Mouse (Mus musculus): ENCODE data around the gene Mrgprh.
"Not testable (repeated sequence)": the region's sequence is repeated elsewhere in the genome, so short reads cannot be mapped to it uniquely, and the experiment has no call there.

Gene Mrgprh

DNA sequence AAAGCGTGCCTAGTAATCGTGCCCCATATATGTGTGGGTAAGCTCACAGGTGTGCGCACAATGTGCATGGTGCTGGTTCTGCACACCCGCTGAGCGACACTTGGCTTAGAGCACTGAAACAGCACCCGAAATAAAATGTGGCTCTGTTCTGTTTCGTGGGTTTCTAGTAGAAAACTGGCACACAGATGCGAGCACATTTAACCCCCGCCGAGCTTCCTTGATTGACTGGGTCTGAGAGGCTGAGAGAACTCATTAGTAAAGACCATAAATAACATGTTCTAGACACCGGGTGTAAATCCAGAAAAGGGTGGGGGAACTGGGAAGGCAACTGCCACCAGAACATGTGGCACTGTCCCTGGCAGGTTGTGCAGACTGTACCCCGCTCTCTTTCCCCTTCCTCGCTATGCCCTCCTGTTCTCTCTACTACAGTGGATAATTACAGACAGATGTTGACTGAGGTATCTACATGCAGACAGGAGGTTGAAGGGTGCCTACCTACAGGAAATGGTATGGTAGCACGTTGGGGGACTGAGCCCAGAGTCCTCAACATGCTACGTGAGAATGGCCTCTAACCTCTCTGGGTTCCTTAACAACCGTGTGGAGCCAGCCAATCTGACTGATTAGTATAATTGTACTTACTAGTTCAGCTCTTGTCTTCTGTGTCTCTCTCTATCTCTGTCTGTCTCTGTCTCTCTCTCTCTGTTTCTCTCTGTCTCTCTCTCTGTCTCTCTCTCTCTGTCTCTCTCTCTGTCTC, 3.4 kb upstream of the Mrgprh start:
- peak; percentile 29 for DNase-seq

DNA sequence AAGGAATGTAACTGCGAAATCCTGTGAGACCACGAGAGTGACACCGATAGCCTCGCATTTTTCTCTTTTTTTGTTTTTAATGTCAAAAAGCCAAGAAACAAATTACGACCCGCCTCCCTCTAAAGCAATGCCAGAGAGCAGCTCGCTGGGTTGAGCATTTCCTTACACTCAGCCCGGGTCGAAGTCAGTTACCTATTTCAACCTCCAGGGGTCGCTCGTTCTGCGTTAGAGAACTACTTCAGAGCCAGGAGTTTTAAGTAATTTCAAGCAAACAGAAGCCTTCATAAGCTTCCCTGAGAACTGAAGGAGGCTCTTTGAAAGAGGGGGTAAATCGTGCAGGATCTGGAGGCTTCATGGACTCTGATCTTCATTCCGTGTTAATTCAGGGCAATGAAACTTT, 4.3 kb downstream of the Mrgprh start:
- peak; percentile 75 for DNase-seq

- DNase-seq, result no peak
These were observed 5.4 kb downstream of the Mrgprh start for GRCm38 (mm10) chr17:12881216-12881615.

DNA sequence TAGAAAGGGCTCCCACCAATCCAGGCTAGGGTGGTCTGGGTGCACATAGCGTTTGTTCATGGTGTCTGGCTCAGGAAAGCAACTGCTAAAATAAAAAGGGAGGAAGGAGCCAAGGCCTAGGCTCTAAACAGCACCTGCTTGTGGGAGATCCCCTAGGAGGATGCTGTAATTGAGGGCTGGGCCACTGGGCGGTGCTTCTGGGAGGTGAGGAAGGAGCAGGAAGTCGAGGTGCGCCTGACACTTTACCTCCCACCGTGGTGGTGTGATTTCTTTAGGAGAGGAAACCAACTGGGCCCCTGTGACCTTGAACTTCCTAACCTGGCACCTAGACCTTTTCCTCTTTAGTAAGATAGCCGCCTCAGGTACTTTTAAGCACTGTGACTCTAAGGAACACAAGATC, 10.8 kb downstream of the Mrgprh start:
- no peak for DNase-seq

DNA sequence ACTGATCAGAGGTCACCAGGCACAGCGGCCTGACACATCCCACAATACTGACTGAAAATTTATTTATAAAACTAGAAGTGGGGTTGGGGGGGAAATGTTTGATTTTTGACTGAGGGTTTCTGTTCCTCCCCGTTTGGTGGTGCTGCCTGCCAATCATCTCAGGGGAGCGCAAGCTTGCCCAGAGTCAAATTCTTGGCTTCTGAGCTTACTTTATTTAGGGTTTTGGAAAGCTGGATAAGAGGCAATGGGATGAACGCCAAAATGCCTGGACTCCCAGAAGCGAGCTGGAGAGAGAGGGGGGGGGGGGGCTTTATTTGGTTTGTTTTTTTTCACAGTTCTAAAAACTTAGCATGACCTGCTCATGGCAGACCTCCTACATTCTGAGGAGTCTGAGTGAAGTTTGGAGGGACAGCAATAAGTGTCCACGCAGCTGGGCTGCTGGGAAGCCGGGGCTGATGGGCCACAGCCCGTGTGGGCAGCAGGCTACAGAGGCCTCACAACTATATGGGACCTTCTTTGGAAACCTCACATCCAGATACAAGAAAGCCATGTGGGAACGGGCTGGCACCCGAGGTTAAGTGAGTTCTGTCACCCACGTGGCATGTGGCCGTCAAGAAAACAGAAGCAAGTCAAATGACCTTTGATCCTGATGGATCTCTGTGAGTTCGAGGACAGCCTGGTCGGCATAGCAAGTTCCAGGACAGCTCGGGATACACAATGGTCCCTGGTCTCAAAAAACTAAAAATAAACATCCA, 11.4 kb downstream of the Mrgprh start:
- DNase-seq, result no peak

DNA sequence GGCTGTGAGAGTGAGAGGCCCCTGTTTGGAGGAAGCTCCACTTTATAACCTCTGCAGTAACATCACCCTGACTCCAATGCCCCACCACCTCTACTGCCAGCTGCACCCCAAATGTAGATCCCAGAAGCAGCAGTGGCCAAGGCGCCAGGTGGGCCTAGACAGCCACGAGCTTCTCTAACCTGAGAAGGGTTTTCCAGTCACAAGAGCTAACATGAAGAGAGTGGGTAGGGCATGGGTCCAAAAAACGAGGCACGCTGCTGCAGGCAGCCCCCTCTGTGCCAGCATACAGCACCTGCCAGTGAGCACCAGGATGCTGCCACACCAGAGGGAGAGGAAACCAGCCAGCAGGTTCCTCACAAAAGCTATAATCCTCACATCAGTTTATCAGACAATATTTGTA, 15.2 kb downstream of the Mrgprh start:
- DNase-seq, result no peak

DNA sequence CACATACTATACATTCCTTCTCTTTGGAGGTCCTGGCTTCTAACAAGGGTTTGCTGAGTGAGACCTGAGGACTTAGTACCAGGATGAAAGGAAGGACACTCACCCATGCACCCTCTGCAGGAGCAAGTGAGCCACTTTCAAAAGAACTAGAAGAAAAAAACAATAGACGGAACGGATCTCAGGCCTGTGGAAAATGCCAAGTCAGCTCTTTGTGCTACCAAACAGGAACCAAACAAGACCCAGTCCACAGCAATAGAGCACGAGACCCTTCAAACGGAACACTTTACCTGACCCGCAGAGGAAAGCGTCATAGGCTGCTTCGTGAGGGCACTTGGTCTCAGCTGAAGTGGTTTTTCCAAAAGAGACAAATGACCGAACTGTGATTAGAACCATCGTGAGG, 16.2 kb downstream of the Mrgprh start:
- DNase-seq, result no peak

- DNase-seq, result no peak
These were observed 21.8 kb downstream of the Mrgprh start for GRCm38 (mm10) chr17:12897674-12898073.

- not testable (repeated sequence) for DNase-seq
These were observed 22.8 kb downstream of the Mrgprh start for GRCm38 (mm10) chr17:12898607-12899006.

DNA sequence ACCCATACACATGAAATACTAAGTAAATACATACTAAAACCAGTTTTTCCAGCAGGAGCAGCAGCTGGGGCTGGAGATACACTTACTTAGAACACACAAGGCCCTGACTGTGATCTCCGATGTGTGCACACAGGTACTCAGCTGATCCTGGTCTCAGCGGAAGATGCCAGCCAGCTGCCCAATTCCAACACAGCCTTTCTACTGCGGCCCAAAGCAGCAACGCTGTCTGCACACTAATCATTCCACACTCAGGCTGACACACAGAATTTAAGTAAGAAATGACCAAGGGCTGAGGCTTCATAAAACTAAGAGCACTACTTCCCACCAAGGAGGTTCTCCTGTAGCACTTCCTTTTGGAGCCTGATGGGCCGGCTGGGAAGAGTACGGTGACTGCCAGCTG, 26.5 kb downstream of the Mrgprh start:
- no peak for DNase-seq

GRCm38 (mm10) chr17:12903372-12904333, 27.8 kb downstream of the Mrgprh start:
- no peak for DNase-seq

- DNase-seq, result no peak
These were observed 28.5 kb downstream of the Mrgprh start for GRCm38 (mm10) chr17:12904349-12904748.

GRCm38 (mm10) chr17:12905810-12906209, 30.0 kb downstream of the Mrgprh start:
- DNase-seq, result no peak

DNA sequence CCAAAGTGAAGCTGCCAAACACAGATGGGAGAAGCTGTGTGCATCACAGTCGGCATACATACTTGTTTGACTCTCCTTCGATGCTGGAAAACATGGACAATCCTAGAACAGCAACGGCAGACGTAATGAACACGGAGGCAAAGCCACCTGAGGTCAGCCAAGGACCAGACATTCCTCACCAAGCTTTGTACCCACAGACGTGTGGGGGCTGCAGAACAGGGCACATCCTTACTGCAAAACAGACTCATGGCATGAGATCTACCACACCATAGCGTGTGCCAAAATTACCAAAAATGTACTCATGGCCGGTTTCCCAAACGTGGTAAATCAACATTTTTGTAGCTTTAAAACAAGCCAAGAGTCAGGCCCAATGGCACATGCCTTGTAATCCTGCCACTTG, 30.6 kb downstream of the Mrgprh start:
- DNase-seq, result no peak

- DNase-seq, result no peak
These were observed 33.8 kb downstream of the Mrgprh start, which contains the start of gene Pnldc1 for GRCm38 (mm10) chr17:12909361-12910280. Gene Pnldc1, minus strand, starts transcription at chr17:12910230.

GRCm38 (mm10) chr17:12910391-12910790, 34.6 kb downstream of the Mrgprh start:
- no peak for DNase-seq

DNA sequence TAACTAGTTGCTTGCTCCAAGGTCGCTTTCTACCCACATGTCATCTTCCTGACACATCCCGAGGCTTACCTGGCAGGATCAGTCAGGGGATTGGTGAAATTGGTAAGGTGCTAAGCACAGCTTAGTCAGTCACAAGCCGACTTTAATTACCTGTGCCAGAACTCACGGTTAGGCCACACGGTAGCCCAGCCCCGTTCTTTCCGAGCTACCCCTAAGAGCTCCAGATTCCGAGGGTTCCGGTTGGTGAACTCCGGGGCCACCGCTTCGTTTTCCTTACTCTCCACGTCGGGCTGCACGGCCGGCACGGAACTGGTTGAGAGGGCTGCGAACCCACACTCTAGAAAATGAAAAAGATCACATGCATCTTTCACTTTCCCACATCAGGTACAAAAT, 39.6 kb downstream of the Mrgprh start, which contains the start of gene Tcp1:
Tcp1 (plus strand) TSS at position 214 of the 393 bp plus-strand sequence.
- no peak for DNase-seq

- DNase-seq, result peak; percentile 98
These were observed 40.2 kb downstream of the Mrgprh start, which contains the start of gene Mrpl18 for GRCm38 (mm10) chr17:12915881-12916583. Gene Mrpl18, minus strand, starts transcription at chr17:12916345.

GRCm38 (mm10) chr17:12916588-12917380, 41.0 kb downstream of the Mrgprh start:
- DNase-seq, result no peak

GRCm38 (mm10) chr17:12921073-12921472, 45.2 kb downstream of the Mrgprh start:
- no peak for DNase-seq

Data from cerebellum, adult 11 months (tissue).